Mouse (Mus musculus): ENCODE measurements around the gene Rarg.
A peak's percentile ranks its signal among the peaks of the same experiment; 100 is the strongest.

The Rarg gene

GRCm38 (mm10) chr15:102204674-102205505 lies 52.4 kb downstream of the Rarg start, which contains the start of gene Csad:
TSS of gene Csad (minus strand) at chr15:102204724.
- DNase-seq (ENCODE audit: low spot score in 2 of 2) = no peak

DNA sequence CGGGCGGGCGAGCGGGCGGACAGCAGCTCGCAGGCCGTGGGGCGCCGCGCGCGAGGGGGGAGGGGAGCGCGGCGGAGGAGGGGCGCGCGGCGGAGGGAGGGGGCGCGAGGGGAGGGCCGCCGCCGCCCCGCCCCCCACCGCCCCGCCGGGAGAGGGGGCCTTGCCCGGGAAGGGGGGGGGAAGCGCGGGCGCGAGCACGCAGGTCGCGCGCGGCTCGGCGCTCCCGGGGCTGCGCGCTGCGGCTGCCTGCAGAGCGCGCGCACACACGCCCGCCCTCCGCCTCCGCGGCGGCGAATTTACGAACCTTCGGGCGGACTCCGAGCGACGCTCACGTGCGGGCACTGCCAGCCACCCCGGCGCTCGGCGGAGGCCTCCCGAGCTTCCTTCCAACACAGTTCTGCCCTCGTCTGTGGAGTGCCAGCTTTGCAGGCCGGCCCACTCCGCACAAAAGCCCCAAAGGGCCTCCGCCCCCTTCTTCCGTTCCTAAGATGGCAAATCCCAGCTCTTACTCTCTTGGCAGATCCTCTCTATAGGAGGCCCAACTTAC lies 53.4 kb downstream of the Rarg start:
- DNase-seq (ENCODE audit: low spot score in 2 of 2) = peak; percentile 31 to 56

DNA sequence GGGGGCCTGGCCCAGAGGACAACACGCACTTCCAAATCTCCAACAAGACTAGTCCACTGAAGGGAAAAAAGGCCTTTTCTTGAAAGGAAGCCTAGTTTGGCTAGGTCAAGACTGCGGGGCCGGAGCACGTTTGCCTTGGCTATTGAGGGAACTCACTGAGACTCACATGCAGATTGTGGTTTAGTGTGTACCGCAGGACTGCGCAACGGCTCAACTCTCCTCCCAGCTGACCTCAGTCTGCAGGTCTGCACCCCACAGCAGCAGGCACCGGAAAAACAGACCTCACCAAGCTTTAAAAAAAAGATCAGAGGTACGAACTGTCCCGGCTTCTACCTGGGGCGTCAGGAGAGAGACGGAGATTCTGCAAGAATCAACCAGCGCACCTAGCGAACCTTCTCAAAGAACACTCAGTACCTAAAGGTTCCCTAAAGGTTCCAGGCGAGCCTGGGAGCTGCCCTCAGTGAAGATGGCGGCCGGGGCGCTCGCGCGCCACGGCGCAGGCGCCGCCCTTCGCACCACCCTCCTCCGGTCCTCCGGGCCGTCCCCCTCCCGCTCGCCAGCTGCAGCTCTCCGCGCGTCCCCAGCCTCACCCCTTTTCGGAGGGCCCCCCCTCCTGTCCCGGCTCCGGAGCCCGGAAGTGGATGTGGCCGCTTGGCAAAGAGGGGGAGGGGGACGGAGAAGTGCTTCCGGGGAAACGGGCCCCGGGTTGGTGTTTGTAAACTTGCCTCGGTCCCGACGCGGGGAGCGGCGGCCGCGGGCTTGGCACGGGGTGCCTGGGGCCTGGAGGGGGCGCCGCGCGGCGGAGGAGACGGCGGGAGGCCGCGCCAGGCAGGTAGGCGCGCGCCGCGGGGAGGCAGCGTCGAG lies 54.1 kb downstream of the Rarg start, which contains the start of gene Zfp740:
TSS of gene Zfp740 (plus strand) at position 279 of the 864 bp plus-strand sequence.
- DNase-seq (ENCODE audit: low spot score in 2 of 2) = peak; percentile 87 to 96

DNA sequence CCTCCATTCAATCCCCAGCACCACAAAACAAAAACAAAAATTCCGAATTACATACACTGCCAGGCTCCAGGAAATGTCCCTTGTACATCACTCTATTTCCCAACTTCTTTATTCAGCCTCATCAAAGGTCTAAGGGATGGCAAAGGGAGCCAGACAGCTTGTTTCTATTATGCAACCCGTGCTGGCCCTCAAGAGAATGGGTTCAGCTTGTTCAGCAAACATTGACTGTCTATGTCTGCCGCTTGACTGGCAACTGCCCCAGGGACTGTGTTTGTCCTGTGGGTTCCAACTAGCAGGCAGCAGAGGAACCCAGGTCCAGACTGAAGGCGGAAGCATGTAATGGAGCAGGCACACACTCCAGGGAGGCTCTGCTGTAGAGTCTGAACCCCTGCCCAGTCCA lies 58.5 kb downstream of the Rarg start:
- DNase-seq (ENCODE audit: low spot score in 2 of 2) = no peak

DNA sequence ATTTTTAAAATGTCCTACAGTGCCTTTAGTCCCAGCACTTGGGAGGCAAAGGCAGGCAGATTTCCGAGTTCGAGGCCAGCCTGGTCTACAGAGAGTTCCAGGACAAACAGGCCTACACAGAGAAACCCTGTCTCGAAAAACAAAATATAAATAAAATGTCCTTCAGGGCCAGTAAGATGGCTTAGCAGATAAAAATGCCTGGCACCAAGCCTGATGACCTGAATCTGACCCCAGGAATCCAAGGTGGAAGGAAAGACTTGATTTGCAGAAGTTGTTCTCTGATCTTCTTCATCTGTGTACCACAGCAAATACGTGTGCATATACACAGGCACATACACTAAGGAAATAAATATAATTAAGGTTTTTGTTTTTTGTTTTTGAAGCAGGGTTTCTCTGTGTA lies 61.9 kb downstream of the Rarg start:
- DNase-seq (ENCODE audit: low spot score in 2 of 2) = no peak

GRCm38 (mm10) chr15:102194439-102194838 lies 62.9 kb downstream of the Rarg start:
- no peak for DNase-seq (ENCODE audit: low spot score in 2 of 2)

- no peak for DNase-seq (ENCODE audit: low spot score in 2 of 2)
Observed at GRCm38 (mm10) chr15:102193652-102194051, 63.7 kb downstream of the Rarg start.

DNA sequence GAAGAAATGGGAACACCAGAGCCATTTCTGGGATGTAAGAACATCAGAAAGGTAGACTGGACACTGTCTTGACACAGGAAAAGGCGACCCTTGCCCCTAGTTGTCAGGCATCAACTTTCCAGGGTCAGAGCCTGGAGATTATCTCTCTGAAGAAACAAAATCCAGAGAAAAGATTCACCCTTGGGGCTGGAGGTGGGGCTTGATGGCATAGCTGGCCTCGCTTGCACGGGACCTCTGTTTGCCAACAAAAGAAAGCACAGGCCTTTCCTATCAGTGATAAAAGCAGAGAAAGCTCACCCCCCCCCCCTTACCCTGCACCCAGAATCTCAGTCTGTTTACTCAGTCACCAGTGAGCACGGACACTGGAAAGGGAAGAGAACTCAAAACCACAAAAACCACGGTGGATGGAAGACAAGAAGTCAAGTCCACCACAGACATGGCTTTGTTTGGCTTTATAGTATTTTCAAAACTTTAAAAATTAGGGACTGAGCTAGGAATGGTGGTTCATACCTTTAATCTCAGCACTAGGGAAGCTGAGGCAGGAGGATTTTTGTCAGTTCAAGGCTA lies 64.4 kb downstream of the Rarg start:
- no peak for DNase-seq (ENCODE audit: low spot score in 2 of 2)

GRCm38 (mm10) chr15:102192271-102192812 lies 65.0 kb downstream of the Rarg start:
- no peak for DNase-seq (ENCODE audit: low spot score in 2 of 2)

GRCm38 (mm10) chr15:102191699-102192098 lies 65.6 kb downstream of the Rarg start:
- no peak for DNase-seq (ENCODE audit: low spot score in 2 of 2)

DNA sequence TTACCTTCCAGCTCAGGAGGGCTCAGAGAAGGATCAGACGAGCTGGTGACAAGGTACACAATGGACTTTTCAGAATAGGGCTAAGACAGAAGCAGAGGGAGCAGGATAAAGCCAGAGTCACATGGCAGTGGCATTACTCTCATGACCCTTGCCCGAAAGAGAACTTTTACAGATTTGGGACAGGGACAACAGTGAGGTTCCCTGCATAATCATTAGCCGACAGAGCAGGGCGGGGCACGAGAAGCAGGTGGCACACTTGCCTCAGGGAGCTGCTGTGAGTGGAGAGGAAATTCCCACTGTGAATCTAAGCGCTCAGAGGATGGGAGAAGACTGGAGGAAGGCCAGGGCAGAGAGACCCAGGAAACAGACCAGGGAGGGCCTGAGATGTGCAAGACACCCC lies 68.4 kb downstream of the Rarg start:
- no peak for DNase-seq (ENCODE audit: low spot score in 2 of 2)

DNA sequence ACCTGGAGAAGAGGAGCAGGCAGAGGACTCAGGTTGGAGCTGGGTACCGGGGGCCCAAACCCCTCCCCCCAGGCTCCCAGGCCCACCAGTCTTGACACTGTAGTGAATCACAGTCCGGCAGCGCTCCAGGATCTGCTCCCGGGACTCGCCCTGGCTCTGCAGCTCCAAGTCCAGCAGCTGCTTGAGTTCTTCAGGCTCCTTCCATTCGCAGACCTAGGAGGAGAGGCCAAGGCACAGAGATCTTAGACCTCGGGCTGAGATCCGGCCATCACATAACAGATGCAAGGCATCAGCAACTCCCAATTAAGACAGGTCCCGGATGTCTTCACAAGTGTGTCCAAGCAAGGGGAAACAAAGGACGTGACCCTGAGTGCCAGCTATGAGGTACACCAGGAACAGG lies 69.2 kb downstream of the Rarg start:
- peak in 1 of 2 experiments; percentile 37 for DNase-seq (ENCODE audit: low spot score in 2 of 2)

- DNase-seq (ENCODE audit: low spot score in 2 of 2) = no peak
Observed at GRCm38 (mm10) chr15:102186239-102186638, 71.1 kb downstream of the Rarg start.
